Mouse (Mus musculus) embryo, embryonic 10.5 days (tissue): ENCODE results near the gene Ppard.

Experiments
- DNase-seq: peaks from one replicate; pipeline ENCODE4 v3.0.0-alpha.2; 2015; ENCODE audit warnings: low spot score

Ppard gene

DNA sequence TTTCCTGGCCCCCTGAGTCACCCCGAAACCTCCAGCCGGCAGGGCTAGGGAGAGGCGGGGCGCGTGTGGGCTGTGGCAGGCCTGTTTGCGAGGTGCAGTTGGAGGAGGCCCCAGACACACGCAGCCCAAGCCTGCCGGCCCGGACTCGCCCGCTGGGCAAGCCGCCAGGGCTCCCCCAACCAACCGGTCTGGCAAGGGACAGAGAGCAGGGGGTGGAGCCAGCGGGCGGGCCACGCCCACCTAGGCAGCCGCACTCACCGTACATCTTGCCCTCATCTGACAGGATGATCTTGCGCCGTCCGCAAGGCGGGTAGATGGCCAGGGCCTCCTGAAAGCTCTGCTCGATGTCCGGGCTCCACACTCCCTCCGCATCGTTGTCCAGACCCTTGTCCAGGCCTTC, 108.6 kb downstream of the Ppard start:
- DNase-seq = peak; percentile 72

DNA sequence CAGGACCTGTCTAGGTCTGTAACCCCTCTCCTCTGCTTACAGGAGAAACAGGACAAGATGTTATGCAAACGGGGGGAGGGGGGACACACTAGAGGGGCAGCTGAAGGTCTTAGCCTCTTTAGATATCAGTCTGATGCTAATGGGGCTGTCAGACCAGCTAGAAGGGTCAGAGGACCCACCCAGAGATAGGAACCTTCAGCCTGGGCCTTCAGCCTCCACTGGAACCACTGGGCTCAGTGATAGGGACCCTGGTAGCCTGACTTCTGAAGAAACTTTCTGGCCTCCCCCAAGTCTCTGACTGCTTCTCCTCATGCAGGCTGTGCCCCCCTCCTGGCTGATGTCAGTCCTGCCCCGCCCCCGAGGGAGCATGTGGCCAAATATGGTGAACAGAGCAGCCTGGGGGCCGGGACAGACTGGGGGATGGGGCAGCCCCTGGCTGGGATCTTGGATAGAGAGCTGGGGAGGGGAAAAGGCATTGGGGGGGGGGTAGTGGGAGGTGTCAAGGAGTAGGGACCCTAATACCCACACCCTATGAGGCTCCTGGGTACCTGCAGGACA, 111.6 kb downstream of the Ppard start:
- DNase-seq = no peak

DNA sequence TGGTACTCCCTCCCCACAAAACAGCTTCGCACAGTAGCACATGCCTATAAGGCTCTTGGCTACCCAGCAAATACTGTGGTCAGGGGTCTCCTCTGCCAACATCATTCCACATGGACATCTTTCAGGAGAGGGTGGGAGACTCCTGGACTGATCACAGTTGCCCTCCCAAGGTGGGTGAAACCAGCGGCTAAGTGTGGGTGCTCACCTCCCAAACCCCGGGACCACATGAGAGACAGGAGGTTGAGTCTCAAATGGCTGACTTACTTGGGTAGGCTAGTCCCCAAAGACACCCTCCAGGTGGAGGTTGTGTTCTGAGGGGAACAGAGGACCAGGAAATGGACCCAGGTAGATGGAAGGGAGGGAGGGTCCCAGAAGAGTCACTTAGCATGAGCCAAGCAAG, 112.2 kb downstream of the Ppard start:
- no peak for DNase-seq

DNA sequence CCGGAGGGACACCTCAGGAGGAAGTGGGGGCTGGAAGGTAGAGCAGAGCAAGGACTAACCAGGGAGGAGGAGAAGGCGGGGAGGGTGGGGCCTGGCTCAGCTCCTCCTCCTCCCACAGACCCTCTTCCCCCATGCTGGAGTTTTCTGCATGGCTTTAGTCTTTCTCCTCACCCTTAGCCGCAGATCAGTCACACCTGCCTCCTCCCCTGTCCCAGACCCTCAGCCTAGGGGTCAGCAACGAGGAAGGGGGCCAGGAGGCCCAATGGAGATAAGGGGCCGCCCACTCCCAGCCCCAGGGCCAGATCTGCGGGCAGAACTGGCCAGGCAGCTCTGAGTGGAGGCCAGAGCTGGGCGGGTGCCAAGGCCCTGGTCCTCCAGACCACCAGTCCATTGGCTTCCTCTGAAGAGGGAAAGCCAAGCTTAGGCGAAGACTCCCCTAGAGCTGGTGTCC, 112.8 kb downstream of the Ppard start:
- DNase-seq = no peak

DNA sequence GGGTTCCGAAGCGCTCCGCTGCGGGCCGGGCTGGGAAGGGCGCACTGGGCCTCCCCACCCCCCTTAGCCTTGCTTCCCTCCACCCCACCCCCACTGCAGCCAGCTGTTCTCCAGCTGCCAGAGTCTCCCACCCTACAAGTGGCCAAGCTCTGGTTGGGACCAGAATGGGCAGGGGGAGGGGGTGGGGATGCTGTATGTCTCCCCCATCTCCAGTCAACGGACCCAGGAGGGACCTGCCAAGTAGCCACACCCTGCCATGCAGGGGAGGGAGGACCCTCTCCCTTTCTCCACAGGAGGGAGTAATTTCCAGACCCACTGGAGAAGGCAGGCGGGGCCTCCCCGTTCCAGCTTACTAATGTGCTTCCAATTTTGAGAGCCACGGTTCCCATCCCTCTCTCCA, 113.4 kb downstream of the Ppard start:
- DNase-seq = no peak

DNA sequence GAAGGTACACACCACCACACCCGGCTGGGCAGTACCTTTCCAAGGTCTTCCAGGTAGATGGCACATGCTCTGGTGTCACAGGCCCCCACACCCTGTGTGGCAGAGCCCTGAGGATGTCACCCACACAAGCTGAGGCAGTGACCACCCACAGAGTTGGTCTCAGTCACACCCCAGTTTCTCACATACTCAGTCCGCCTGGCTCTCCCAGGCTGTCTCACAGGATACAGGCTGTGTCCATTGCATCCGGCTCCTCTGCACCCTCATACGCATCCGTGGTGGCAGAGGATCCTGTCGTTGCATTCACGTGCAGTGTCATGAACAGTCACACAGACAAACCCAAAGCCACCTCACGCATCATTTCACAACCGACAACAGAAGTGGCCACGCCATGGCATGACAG, 114.8 kb downstream of the Ppard start:
- no peak for DNase-seq

DNA sequence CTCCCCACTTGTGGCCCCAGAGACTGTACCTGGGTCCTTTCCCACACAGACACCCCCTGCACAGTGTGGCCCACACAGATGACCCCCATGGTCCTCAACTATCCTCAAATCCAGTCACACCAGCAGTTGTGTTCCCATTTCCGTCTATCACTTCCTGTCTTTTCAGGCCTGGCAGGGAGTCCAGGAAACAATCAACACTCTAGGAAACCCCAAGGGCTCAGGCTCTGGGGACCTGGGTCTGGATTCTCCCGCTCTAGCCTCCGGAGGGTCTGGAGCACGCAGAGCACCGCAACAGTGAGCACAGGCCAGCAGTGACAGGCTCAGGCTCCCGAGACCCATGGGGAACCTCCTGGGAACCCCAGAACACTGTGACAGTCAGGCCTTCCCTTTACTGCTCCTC, 115.7 kb downstream of the Ppard start:
- DNase-seq = no peak

DNA sequence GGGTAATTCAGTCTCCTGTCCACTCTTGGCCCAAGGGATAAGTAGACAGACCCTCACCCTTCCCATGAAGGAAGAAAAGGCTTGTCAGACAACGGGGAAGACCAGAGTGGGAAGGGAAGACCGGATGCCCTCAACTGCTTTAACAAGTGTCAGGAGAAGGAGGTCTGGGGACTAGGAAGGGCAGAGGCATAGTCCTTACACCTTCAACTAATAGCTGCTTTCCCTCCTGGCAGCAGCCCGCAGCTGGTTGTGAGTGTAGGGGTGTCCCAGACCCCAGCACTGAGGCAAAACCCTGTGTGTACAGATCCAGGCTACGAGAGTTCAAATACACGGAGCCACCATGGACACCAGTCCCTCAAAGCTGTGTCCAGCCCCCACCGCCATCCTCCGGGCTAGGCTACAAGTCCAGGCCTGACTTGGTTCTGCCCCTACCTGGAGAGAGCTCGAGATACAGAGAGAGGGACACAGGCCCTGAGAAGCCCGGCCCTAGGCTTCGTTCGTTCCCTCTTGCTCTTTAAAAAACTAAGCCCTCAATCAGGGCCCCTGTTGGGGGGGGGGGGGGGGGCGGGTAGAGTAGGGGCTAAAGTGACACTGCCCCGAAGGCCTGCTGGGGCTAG, 116.9 kb downstream of the Ppard start:
- no peak for DNase-seq

DNA sequence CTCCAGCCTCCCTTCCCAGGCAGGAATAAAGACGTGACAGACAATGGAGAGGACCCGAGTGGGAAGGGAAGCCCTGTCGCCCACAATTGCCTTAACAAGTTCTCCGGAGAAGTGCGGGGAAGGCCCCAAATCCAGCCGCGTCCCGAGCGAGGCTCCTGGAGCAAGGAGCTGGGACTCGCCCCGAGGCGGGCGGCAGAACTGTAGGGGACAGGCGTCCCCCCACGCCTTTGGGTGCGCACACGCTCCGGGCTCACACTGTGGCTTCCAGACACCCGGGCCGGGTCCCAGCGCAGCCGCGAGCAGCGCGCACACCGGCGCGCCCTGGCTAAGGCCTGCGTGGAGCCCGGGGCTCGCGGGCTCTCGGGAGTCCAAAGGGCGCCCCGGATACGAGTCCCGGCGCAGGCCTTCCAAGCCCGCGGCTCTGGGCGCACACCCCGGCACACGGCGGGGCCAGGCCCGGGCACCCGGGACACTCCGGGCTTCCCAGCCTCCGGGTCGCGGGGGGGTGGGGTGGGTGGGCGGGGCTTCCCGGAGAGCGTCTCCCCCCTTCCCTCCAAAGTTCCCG, 117.5 kb downstream of the Ppard start:
- DNase-seq = no peak

DNA sequence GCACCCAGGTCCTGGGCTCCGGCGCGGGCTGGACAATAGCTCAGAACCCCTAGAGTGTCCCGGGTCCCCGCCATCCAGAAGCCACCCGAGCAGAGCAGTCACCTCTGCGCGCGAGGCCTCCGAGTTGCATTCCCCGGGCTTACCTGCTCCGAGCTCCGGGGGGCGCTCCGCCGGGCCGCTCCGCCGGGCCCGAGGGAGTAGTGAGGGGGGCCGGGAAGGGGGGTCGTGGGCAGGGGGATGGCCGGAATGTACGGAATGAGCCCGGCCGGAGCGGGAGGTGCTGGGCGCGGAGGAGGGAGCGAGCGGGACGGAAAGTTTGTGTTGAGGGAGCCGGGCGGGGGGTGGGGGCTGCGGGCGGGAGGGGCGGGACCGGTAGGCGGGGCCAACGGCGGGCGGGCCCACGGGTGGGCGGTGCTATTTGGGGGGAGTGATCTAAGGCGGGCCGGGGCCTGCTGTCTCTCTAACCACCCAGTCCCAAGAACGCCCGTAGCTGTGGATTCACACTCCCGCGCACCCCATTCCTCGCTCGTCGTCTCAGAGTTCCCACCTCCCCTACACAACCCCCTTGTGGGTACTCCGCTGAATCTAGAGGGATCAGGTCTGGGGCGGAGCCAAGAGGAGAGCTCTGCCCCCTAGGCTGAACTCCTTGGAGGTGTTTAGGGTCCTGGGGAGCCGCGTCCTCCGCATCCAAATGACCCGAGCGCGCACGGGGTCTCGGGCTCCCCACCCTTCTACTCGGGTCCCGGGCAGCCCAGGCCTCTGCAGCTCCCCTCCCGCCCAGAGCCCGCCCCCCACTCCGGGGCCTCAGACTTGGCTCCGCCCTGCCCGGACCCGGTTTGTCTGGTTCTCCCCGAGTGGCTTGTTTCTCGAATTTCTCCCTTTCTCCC, 118.2 kb downstream of the Ppard start, which contains the start of gene Tead3:
Tead3 (minus strand) TSS at position 352 of the 887 bp plus-strand sequence.
- peak; percentile 85 for DNase-seq
